Mouse (Mus musculus) bone marrow, adult 2 months (tissue): ENCODE results near the gene Prkd3. TPM values are rescaled to one million over a fixed set of nuclear protein-coding genes. Genes with fewer than 3 reads are reported as not detected.

Experiments used
- H3K27ac ChIP-seq: fragments of 200-500 bp; 2 replicates; pipeline ENCODE4 v1.5.1; 2012; ENCODE audit warnings: low read depth, mild to moderate bottlenecking, control low read depth, inconsistent platforms, low read length; ENCODE audit not compliant: control insufficient read depth, poor library complexity, insufficient read depth
- H3K4me1 ChIP-seq: fragments of 200-500 bp; 2 replicates; pipeline ENCODE4 v1.6.1; 2011; ENCODE audit warnings: low read length; ENCODE audit not compliant: control insufficient read depth, insufficient read depth
- H3K4me3 ChIP-seq: fragments of 200-500 bp; replicated peaks from 2 replicates; pipeline ENCODE3; 2011; ENCODE audit warnings: mild to moderate bottlenecking, low read depth, low read length, control low read depth; ENCODE audit not compliant: control insufficient read depth
- CTCF ChIP-seq: fragments of 200-500 bp; IDR thresholded peaks from 2 replicates; pipeline ENCODE4 v1.5.1; 2011; ENCODE audit warnings: low read length, control low read depth; ENCODE audit not compliant: control insufficient read depth, insufficient read depth
- POLR2A ChIP-seq: fragments of 200-500 bp; IDR thresholded peaks from 2 replicates; pipeline ENCODE4 v1.6.1; 2011; ENCODE audit warnings: low read depth, mild to moderate bottlenecking, control low read depth, low read length, borderline replicate concordance; ENCODE audit not compliant: control insufficient read depth
- WGBS: fragments of 180-500 bp; shearing (Covaris S2); methylation state at CpG from one replicate; pipeline ENCODE4 v1.1.7; 2018; 5-methylcytosine and 5-hydroxymethylcytosine counted together
- polyA plus RNA-seq: library from polyadenylated mRNA; stranded (reverse); fragments of >200 nt; gene quantifications from 2 replicates; pipeline ENCODE4 v1.2.4, GENCODE M21; 2011; ENCODE audit warnings: low replicate concordance; ENCODE audit not compliant: missing spikeins, insufficient read depth, insufficient read length

The Prkd3 gene
- polyA plus RNA-seq: 6.5 and 10.7 TPM in 2 replicates

DNA sequence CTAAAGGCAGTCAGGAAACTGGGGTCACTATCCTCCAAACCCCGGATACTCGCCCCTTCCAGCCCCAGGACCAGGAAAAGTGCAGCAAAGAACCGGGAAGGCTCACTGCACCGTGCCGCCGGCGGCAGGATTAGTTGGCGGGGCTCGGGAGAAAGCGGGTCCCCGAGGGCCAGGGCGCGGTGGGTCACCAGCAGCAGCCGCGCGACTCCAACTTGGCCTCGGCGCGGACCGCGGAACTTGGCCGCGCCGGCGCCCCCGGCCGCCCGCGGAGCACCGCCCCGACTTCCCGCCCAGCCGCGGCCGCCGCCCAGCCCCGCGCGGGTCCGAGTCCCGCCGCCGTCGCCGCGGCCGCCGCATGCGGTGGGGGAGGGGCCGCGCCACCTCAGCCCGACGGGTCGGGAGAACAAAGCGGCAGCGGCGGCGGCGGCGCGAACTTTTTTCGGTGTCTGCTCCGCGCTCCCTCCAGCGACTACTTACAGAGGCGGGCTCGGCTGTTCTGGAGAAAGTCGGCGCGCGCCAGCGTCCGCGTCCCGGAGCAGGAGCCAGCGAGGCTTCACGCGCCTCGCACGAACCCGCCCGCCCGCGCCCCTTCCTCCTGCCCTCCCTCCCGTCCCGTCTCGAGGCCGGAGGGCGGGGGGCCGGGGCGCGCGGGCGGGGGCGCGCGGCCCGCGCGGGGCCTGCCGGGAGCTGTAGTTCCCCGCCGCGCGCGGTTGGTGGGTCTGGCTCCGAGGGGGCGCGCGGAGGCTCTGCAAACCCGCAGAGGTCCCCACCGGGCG, at the start of gene Prkd3:
Prkd3 (minus strand) TSS at position 609 of the 776 bp plus-strand sequence.
- 1% methylated on average over 111 of the region's 113 CpGs for WGBS
- Histone ChIP-seq H3K4me1 (no peaks in the 10 kb centered on the region; the same call in 1 of the 2 replicates), H3K27ac (peak within 1 kb of the TSS; percentile 80), H3K4me3 (peak within 1 kb of the TSS; percentile 77)
- TF ChIP-seq POLR2A (no peak), CTCF (no peak)

DNA sequence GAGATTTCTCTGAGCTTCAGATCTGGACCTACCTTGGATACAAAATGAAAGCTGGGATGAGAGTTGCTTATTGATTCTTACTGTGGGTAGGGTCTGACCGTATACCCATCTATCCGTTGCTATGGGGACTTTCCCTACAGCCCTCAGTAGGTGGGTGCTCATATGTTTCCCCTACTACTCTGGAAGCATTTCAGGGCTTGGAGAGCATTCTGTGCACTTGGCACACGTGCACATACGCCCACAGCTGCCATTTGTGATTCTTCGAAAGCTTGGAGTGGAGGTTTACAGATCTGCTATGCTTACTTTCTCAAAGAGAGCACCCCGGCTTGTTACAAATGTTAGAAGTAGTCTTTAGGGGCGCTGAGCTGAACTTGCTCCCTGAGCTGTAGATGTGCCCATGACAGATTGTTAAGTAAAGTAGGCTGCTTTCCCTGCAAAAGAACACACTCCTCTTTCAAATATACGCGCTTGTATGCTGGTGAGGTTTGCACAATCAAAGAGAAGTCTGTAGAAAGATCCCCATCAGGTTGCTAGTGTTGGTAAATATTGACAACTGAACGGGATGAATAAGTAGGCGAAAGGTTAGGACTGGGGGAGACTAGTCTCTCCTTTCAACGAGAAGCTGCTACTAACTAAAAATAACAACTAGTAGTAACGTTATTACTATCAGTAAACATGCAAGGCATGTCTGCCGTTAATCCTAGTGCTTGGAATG, 49.3 kb upstream of the Prkd3 start:
- no peaks in the 10 kb centered on the region for H3K4me1 ChIP-seq
- H3K27ac ChIP-seq: no peak overlapping the region
- H3K4me3 ChIP-seq: no peak overlapping the region
- TF ChIP-seq POLR2A (no peak), CTCF (no peak)
- WGBS: 82% methylated on average over 14 of the region's 14 CpGs

DNA sequence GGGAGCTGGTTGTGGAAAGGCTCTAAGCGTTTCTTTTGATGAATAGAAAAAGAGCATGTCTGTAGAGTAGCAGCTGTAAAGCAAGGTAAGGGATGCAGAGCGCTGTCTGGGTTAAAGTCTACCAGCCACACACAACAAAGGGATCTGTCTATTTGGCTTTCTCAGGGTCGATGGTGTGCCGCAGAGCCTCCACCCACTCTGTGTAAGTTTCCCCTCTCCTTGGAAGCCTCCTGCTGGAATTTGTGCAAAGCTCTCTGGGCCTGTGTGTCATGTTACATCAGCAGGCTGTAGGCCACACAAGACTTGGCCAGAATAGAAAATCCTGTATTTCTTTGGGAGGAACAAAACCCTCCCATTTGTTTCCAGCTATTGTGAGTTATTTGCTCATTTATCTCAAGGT, 48.4 kb upstream of the Prkd3 start:
- 78% methylated on average over 4 of the region's 4 CpGs for WGBS
- no peak overlapping the region for H3K27ac ChIP-seq
- H3K4me3 ChIP-seq: no peak overlapping the region
- TF ChIP-seq CTCF (no peak), POLR2A (no peak)
- H3K4me1 ChIP-seq: no peaks in the 10 kb centered on the region

DNA sequence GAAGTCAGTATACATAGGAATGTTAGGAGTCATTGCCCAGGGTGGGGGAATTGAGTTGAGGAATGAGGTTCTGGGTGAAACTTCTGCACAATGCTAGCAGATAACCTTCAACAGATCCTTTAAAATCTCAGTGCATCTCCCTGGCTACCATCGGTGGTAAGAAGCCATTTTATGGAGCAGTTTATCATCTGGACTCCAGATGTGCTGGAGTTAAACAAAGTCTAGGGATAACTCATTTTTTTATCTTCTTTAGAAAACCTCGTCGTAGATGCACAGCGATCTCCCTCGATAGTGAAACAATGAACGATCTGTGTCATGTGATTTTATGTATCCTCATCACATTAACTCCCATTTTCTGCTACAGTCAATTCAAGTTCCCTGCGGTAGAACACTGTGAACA, 48.0 kb upstream of the Prkd3 start:
- no peak overlapping the region for H3K27ac ChIP-seq
- H3K4me3 ChIP-seq: no peak overlapping the region
- H3K4me1 ChIP-seq: no peaks in the 10 kb centered on the region
- TF ChIP-seq CTCF (no peak), POLR2A (no peak)
- WGBS: 87% methylated on average over 7 of the region's 7 CpGs

DNA sequence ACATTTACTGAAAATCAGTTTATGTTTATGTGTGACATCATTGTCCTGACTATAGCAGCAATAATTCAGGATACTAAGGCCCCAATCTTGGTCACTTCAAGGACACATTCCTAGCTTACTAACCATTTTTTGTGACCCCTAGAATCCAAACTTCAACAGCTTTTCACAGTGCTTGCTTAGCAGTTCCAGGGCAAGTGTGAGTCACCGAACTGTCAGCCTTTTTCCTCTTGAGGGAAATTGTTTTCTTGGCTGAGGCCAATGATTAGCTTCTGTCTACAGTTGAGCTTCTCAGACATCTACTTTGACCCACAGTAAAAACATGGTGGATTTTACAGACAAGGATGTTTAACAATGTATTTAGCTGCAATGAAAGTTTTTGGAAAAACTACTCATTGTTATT, 43.6 kb upstream of the Prkd3 start:
- Histone ChIP-seq H3K4me1 (no peaks in the 10 kb centered on the region), H3K4me3 (no peak overlapping the region), H3K27ac (no peak overlapping the region)
- TF ChIP-seq CTCF (no peak), POLR2A (no peak)
- 77% methylated on average over 1 of the region's 1 CpGs for WGBS

DNA sequence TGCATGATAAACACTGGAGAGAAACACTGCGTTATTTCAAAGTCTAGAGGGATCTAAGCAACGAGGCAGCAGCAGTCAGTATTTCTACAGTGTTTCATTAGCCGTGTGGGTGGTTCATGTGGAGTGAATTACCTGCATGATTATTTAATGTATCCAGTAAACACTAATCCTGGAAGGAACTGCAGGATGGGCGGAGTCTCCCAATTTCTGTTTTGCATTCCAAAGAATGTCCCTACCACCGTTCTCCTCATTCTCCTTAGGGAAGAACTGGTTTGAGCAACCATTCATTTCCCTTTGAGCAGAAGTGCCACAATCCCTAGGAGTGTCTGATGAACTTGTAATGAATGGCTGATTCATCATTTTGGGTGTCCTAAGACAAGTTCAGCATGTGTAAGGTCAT, 39.6 kb upstream of the Prkd3 start:
- Histone ChIP-seq H3K4me1 (no peaks in the 10 kb centered on the region), H3K27ac (no peak overlapping the region), H3K4me3 (no peak overlapping the region)
- no peak for TF ChIP-seq CTCF
- no peak for TF ChIP-seq POLR2A
- 85% methylated on average over 5 of the region's 5 CpGs for WGBS

DNA sequence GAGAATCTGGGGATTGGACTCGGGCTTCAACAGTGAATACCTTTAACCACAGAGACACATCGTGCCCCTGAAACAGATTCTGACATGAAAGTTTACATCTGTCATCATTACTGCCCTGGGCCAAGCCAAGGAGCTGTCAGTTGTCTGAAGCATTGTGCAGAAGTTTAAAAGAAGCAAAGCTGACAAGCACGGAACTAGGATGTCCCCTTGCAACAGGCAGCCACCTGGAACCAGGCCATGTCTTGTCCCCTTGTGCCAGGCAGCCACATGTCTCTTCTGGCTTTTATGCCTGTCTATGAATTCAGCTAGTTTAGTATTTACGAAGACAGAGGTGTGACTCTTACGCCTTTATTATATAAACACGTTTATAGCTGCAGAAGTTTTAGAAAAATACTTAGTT, 37.7 kb upstream of the Prkd3 start:
- WGBS: 75% methylated on average over 6 of the region's 6 CpGs
- Histone ChIP-seq H3K4me3 (no peak overlapping the region), H3K27ac (no peak overlapping the region), H3K4me1 (no peaks in the 10 kb centered on the region)
- TF ChIP-seq CTCF (no peak), POLR2A (no peak)

DNA sequence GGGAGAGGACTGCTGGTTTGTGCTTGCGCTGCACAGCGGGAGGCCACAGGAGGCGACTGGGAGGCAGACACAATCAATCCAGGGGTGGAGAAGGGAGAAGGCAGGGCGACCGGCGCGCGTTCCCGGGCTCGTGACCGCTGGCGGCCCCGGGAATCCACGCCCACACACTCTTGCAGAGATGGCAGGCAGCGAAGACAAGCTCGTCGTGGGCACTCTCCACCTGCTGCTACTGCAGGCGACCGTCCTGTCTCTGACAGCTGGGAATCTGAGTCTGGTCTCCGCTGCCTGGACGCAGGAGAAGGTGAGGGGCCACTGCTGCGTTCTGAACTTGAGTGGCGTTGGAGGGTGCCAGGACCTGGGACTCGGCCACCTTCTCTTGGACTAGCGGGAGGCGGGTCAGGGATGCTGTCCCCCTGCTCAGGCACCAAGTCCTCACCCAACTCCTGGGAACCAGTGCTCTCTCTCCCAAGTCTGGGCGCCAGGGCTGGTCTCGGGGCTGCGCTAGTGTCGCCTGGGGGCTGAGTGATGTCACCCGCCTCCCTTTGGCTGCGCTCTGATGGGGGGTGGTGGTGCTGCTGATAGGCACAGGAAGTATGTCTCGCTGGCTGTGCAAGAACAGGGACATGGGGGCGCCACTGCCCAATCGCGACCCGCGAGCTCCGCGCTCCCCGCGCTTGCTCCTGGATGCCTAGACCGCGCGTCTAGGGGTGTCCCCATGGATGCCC, 31.6 kb upstream of the Prkd3 start:
- no peak overlapping the region for H3K27ac ChIP-seq
- TF ChIP-seq CTCF: no peak
- no peak for TF ChIP-seq POLR2A
- H3K4me1 ChIP-seq: no peaks in the 10 kb centered on the region; the same call in 1 of the 2 replicates
- peak overlapping the region; percentile 52 for H3K4me3 ChIP-seq
- 2% methylated on average over 45 of the region's 45 CpGs for WGBS
